8 mouse cellular contexts compared by ENCODE assay signal in genomic region chr13:96923999-96924961, GRCm38 (mm10). TPM values are rescaled to one million over a fixed set of nuclear protein-coding genes. Genes with fewer than 3 reads are reported as not detected.
DNase-seq lines count a peak whose midpoint lies in the region; ATAC-seq and TF ChIP-seq lines count a peak whose summit lies in the region.

Gene Gcnt4, plus strand, starts transcription at chr13:96924689.

- peak within 1 kb of the TSS; percentile 74 for H3K4me3 ChIP-seq in intestine, embryonic 14.5 days (ENCODE audit: low read depth, low read length)
- H3K4me3 ChIP-seq in liver, embryonic 13.5 days (replicated peaks): peak within 1 kb of the TSS; percentile 66
- H3K4me3 ChIP-seq in myocyte: peak within 1 kb of the TSS; percentile 77

- peak; percentile 75 for TF ChIP-seq POLR2A in myocyte (IDR thresholded peaks at IDR 0.05; ENCODE audit: insufficient read length, low read depth)

- DNase-seq in layer of hippocampus, postnatal 10 days (ENCODE audit: low spot score in 2 of 2): peak; percentile 25 to 28
- DNase-seq in layer of hippocampus, postnatal 36 days: no peak
- peak; percentile 16 for DNase-seq in c-Kit-positive CD71-positive TER-119-negative erythroid progenitor cells, embryonic 14.5 days (ENCODE audit: low read depth)
- DNase-seq in gastrocnemius, postnatal 4 days (ENCODE audit: low spot score in 2 of 2): peak; percentile 40 to 47
- peak; percentile 85 for DNase-seq in intestine, embryonic 14.5 days (ENCODE audit: low spot score)
- peak; percentile 22 for DNase-seq in liver, embryonic 13.5 days
- DNase-seq in thymus, postnatal 25 days: peak; percentile 44

- H3K4me2 ChIP-seq in intestine, embryonic 14.5 days (ENCODE audit: low read length): peak within 1 kb of the TSS; percentile 99
- peak within 1 kb of the TSS; percentile 78 for H3K4me2 ChIP-seq in liver, embryonic 13.5 days
- peak within 1 kb of the TSS; percentile 86 for H3K4me2 ChIP-seq in myocyte (ENCODE audit: low read depth)

- peak; percentile 78 for ATAC-seq in intestine, embryonic 14.5 days (replicated peaks; ENCODE audit: low FRiP score, low TSS enrichment, low read depth)
- ATAC-seq in liver, embryonic 13.5 days (ENCODE audit: low read depth): peak; percentile 74

- H3K79me2 ChIP-seq in myocyte (ENCODE audit: control insufficient read depth, insufficient read depth): peaks cover 41% of the 10 kb centered on the region

- H3K4me1 ChIP-seq in intestine, embryonic 14.5 days (replicated peaks; ENCODE audit: control insufficient read depth, insufficient read depth, low read length): no peaks in the 10 kb centered on the region
- peaks cover 16% of the 10 kb centered on the region for H3K4me1 ChIP-seq in liver, embryonic 13.5 days (replicated peaks)

- no peaks in the 10 kb centered on the region for H3K36me3 ChIP-seq in intestine, embryonic 14.5 days (ENCODE audit: control insufficient read depth, insufficient read depth, low read length)
- no peaks in the 10 kb centered on the region for H3K36me3 ChIP-seq in liver, embryonic 13.5 days
- H3K36me3 ChIP-seq in myocyte (ENCODE audit: control insufficient read depth, insufficient read depth): peaks cover under 1% of the 10 kb centered on the region

- H3ac ChIP-seq in myocyte (ENCODE audit: control insufficient read depth, insufficient read length): peak within 1 kb of the TSS; percentile 71

- H3K27me3 ChIP-seq in intestine, embryonic 14.5 days (replicated peaks; ENCODE audit: control insufficient read depth, insufficient read depth, low read length): peaks cover 25% of the 10 kb centered on the region
- peaks cover 52% of the 10 kb centered on the region for H3K27me3 ChIP-seq in liver, embryonic 13.5 days
- H3K27me3 ChIP-seq in myocyte (ENCODE audit: control insufficient read depth, insufficient read depth, insufficient read length): no peaks in the 10 kb centered on the region

- H3K9ac ChIP-seq in intestine, embryonic 14.5 days (ENCODE audit: low read length): peak within 1 kb of the TSS; percentile 63
- peak within 1 kb of the TSS; percentile 64 for H3K9ac ChIP-seq in liver, embryonic 13.5 days

- WGBS in intestine, embryonic 14.5 days: 8% methylated on average over 56 of the region's 56 CpGs
- 7% methylated on average over 56 of the region's 56 CpGs for WGBS in liver, embryonic 13.5 days (ENCODE audit: insufficient replicate concordance)

- H3K9me3 ChIP-seq in intestine, embryonic 14.5 days (ENCODE audit: control insufficient read depth, low read length): no peaks in the 10 kb centered on the region
- H3K9me3 ChIP-seq in liver, embryonic 13.5 days (replicated peaks): no peaks in the 10 kb centered on the region

- H3K27ac ChIP-seq in intestine, embryonic 14.5 days (ENCODE audit: low read depth): no peak within 1 kb of the TSS
- H3K27ac ChIP-seq in liver, embryonic 13.5 days: no peak within 1 kb of the TSS

TF ChIP-seq in myocyte, 11 proteins besides CTCF, POLR2A, EP300 and RAD21:
- TF ChIP-seq REST (IDR thresholded peaks at IDR 0.05; ENCODE audit: insufficient read depth, insufficient read length) (no peak), MYOG (IDR thresholded peaks at IDR 0.05; ENCODE audit: control insufficient read depth in 1 of 3, insufficient read depth in 1 of 3, insufficient read length in 2 of 3, low read depth in 2 of 3) (peak; percentile 41 to 86 (median 53)), MYOD1 (IDR thresholded peaks at IDR 0.05; ENCODE audit: control insufficient read depth in 1 of 3, insufficient read length in 2 of 3, low read depth in 2 of 3) (peak; percentile 14 to 87 (median 75)), SRF (IDR thresholded peaks at IDR 0.05; ENCODE audit: control insufficient read depth, insufficient read length, low read depth) (peak; percentile 44)

RNA-seq across cellular contexts. Expression of gene Gcnt4, which starts in this region (rescaled TPM):
- 1 to 10 TPM; 1.1 to 1.4 TPM for total RNA-seq in layer of hippocampus, postnatal 10 days (2021)
- 1 to 10 TPM; 2.0 to 2.3 TPM for total RNA-seq in layer of hippocampus, postnatal 36 days (2021)
- total RNA-seq in gastrocnemius, postnatal 4 days (2021): under 1 TPM; 0.29 to 0.36 TPM
- 0.44 and 0.45 TPM in 2 replicates for polyA plus RNA-seq in intestine, embryonic 14.5 days (2014; fragmentation: Nextera tagmentation; extraction: Ambion mirVana)
- 0.54 and 0.88 TPM in 2 replicates for polyA plus RNA-seq in liver, embryonic 13.5 days (2015; fragmentation: Nextera tagmentation; extraction: Ambion mirVana)
- 3.1 TPM for polyA plus RNA-seq in myocyte (2012; fragmentation: generic; extraction: Trizol)

Comparison
In these comparisons a context has a peak if more than half of its experiments do, and no peak if none do; other contexts are left out.
1. DNase-seq: peak in layer of hippocampus, postnatal 10 days (2 of 2), c-Kit-positive CD71-positive TER-119-negative erythroid progenitor cells, embryonic 14.5 days (single experiment) and thymus, postnatal 25 days (single experiment); none in layer of hippocampus, postnatal 36 days (0 of 2).
2. Peak in DNase-seq in gastrocnemius, postnatal 4 days; RNA of the gene not detected or under 1 TPM.
3. Peak in DNase-seq, ATAC-seq, H3K4me3 ChIP-seq, H3K9ac ChIP-seq and H3K4me2 ChIP-seq in intestine, embryonic 14.5 days; RNA of the gene not detected or under 1 TPM.
4. Peak in DNase-seq, ATAC-seq, H3K4me3 ChIP-seq, H3K9ac ChIP-seq and H3K4me2 ChIP-seq in liver, embryonic 13.5 days; RNA of the gene not detected or under 1 TPM.
5. Peak in every context shown above with its lines, with median percentiles within 50 percentile points of each other: H3K4me2 ChIP-seq and H3K4me3 ChIP-seq.